Mouse (Mus musculus): Measurements from ENCODE around the gene Zfp69.

Zfp69 gene

DNA sequence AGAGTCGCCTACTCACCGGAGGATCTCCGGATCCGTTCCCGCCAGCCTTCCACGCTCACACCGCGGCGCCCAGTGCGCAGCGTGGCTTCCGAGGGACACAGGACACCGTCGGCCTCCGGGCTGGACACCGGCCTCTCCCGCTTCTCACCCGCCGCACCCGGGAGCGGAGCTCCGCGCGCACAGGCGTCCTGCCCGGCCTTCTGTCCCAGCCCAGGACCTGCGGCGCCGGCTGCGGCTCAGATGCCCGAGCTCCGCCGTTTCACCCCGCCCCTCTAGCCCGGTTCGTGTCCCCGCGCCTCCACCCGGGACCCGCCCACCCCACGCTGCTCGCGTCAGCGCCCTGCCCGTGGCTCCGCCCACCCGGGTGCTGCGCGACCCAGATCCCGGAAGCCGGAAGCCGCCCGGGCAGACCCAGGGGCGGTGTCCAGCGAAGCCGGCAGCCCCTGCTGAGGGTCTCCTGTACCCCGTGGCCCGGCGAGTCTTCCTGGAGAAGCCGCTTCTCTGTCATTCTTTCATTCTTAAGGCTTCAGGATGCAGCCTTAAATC is at the start of gene Zfp69:
TSS of gene Zfp69 (minus strand) at position 272 of the 546 bp plus-strand sequence.
- in situ Hi-C loops (cut with MboI; ENCODE audit: low sequenced_read_pairs): no loop called here

DNA sequence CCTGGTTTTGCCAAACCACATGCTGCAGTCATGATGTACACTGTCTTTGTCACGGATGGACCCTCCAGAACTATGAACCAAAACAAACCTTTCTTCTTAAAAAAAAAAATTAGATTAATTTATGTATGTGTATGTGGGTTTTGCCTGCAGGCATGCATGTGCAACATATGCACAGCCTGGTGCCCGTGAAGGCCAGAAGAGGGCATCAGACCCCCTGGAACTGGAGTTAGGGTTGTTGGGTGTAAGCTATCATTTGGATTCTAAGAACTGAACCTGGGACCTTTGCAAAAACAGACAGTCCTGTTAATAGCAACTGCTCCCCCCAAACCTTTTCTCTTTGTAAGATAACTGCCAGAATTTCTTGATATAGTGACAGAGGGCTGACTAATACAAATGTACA is 49.5 kb upstream of the Zfp69 start:
- in situ Hi-C loops (cut with MboI; ENCODE audit: low sequenced_read_pairs): no loop called here

DNA sequence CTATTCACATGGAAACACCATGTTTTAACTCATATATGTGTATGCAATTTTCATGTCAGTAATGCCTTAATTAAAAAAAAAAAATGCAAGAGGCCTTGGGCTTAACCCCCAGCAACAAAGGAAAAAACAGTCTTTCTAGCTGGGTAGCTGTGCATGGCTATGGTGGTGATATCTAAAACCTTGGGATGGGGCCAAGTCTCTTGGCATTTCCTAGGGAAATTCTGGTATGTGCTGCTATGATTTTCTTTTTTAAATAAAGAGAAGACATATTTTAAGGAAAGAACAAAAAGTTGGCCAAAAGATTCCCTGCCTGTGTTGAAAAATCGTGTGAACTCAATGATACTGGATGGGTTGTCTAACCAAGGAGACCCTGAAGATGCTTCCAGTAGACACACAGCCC is 44.4 kb upstream of the Zfp69 start:
- in situ Hi-C loops (cut with MboI; ENCODE audit: low sequenced_read_pairs): no loop called here

DNA sequence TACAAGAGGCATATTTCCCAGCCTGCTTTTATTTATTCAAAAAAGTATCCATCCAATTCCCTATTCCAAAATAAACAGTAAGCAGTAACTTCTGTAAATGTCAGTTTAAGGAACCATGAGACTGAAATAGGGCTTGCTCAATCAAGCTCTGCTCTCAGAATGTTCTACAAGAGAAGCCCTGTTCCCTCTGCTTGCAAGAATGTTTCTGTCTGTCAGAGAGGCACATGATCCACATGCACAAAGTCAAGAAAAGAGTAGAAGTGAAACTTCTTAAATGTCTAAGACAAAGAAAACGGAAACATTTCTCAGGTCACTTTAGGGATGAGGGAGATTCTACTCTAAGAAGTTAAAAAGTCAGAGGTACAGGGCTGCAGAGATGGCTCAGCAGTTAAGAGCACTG is 41.5 kb upstream of the Zfp69 start:
- in situ Hi-C loops (cut with MboI; ENCODE audit: low sequenced_read_pairs): no loop called here

DNA sequence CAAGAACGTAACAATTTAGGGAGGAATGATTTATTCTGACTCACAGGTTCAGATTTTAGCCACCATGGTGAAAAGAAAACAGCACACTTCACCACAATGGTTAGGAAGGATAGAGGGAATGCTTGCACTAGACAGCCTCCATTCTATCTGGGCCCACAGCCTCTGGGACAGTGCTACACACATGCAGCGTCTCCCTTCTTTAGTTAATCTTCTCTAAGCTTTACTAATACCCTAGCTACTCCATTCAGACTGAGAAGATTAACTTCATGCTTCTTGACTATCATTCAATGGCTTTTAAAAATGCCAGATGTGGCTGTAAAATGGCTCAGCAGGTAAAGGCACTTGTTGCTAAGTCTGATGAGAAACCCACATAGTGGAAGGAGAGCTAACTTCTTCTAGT is 40.8 kb upstream of the Zfp69 start:
- in situ Hi-C loops (cut with MboI; ENCODE audit: low sequenced_read_pairs): no loop called here

DNA sequence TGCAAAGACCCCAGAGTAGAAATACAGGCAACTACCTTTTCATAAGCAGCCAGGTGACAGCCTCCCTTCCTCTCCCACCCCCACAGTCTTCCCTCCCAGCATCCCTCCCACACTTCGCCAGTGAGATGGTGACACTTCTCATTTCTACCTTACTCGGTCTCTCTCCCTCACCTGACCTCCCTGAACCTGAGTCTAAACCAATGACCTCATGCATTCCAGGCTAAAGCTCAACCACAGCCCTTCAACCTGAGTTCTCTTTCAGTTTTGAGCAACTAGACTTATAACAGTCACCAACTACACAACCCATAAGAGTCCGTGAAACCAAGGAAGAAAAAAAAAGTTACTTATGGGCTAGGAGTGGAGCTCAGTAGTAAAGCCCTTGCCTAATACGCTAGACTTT is 35.8 kb upstream of the Zfp69 start:
- in situ Hi-C loops (cut with MboI; ENCODE audit: low sequenced_read_pairs): loop anchor here (10.0 kb wide), 1 partner anchor 47 kb away; the partner anchor contains the start of gene Col9a2

DNA sequence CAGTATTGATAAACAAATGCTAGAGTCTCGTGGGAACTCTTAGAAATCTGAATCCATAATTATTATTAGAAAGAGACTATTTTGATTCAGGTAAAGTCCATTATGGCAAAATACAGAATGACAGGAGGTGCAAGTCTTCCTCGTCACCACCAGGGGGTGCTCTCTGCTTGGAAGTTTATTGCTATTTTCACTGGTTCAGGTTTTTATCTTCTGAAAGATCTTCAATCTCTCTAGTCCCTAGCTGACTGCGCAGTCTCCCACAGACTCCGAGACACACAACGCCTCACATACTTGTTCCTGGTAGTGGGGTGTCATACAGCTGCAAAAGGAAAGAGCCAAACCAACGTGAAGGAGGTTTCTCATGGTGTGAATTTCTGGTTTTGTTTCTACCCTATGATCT is 34.9 kb upstream of the Zfp69 start:
- in situ Hi-C loops (cut with MboI; ENCODE audit: low sequenced_read_pairs): loop anchor here (10.0 kb wide), 1 partner anchor 48 kb away; the partner anchor contains the start of gene Col9a2

DNA sequence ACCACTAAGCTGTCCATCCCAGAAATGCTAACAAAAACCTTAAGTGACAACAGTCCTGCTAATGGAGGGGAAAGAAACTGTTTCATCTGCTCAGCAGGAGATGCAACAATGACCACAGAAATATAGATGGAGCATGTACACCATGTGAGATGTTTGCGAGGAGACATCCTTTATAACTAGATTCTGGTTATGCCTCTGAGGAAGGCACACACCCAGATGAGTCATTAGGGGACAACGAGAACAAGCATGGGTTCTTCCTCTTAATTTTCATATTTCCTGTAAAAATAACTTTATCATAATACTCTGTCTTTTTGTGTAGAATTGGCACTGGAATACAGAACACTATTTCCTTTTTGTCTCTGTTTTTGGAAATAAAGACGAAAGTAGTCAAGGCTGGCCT is 26.7 kb upstream of the Zfp69 start:
- in situ Hi-C loops (cut with MboI; ENCODE audit: low sequenced_read_pairs): no loop called here

DNA sequence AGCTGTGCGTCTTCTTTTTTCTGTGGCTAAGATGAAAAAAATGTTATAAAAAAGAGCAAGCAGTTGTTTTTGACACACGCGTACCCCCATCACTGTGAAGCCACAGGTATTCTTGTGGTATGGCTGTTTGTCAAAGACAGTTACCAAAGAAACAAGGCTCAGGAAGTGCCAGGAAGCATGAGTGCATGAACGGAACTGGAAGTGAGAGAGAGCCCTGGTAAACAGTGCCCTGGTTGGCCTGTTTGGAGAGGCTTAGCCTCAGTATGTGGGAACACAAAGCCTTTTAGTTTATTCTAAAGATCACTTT is 23.9 kb upstream of the Zfp69 start:
- in situ Hi-C loops (cut with MboI; ENCODE audit: low sequenced_read_pairs): no loop called here

DNA sequence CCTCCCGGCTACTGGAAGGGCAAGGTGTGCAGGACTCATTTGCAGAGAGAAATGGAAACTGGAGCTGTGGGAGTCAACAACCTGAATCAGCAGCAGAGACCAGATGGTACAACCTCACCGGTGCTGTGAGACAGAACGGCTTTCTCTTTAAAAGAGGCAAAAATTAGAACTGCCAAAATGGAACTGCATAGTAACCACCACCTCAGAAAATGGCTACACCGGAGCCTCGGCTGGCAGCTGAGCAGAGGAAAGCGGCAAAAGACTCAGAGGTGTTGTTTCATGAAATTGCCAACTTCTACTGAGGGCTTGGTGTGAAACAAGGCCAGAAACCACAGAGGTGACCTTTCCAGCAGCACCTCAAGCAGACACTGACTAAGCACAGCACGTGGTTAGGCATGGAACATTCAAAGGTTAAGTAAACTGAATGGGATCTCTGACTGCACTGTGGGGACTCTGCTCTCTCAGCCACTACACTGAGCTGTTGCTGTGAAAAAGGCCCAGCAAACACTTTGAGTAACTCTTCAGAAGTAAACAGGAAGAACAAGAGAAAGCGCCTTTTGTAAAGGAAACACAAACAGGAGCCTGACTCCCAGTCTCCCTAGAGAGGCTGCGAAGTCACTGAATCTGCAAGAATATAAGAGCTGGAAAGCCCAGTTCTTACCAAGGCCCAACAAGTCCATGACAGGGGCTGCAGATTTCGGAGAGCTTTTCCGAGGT is 23.4 kb upstream of the Zfp69 start:
- in situ Hi-C loops (cut with MboI; ENCODE audit: low sequenced_read_pairs): no loop called here

DNA sequence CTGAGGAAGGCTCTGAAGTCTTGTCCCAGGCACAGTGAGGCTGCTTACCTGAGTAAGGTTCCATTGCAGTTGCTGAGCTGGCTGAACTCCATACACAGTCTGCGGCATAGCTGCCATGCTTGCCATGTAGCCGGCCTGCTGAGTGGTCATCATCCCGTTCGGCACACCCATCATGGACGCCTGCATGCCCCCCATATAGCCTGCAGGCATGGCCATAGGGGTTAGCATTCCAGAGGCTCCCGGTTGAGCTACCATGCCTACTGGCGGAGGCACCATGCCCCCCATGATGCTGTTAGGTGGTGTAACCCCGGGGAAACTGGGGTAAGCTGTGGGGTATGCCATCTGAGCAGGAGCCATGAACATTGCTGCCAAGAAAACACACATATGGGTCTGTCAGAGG is 20.3 kb upstream of the Zfp69 start:
- in situ Hi-C loops (cut with MboI; ENCODE audit: low sequenced_read_pairs): no loop called here

DNA sequence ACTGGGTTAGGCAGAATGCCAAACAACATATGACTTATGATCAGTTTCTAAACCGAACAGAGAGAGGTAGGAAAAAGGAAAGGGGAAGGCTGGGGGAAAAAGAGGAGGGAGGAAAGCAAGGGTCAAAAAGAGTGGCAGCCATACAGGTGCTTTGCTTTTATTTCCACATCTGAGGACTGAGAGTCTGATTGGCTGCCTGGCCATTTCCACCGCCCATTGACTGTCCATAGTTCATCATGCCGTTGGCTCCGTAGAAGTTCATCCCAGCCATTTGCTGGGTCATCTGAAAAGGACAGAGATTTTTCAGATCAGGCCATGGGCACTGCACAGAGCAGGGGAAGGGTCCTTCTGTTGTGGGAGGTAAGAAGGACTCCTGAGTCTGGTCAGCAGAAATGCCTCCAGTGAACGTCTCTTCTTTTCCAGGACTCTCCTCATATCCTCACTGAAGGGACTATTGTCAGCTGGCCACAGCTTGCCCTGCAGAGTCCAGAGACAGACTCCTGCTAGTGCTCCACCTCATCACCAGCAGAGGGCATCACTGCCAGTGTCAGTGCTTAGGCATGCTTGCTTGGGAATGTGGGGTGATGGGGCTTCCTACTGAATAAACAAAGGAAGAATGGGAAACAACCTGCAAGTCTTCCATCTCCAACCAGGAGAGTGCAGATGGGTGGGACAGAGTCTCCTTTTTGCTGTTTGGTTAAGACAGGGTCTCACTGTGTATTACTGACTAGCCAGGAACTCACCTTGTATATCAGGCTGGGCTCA is 18.1 kb upstream of the Zfp69 start:
- in situ Hi-C loops (cut with MboI; ENCODE audit: low sequenced_read_pairs): no loop called here

DNA sequence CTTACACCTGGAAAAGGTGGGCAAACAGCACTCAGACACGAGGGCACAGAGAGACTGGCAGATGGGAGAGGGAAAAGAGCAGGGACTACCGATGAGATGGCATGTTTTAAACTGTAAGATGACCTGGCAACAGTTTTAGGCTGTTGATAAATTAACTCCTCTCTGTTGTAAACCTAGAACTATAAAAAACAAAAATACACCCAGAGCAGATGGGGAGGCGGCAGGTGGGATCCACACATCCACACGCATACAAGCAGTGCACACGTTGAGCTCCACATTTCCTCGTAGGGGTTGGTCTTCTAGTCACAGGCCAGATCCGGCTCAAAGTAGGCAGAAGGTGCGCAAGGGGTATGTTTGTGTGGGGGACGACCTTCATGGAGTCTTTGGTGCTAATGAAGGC is 17.0 kb upstream of the Zfp69 start:
- in situ Hi-C loops (cut with MboI; ENCODE audit: low sequenced_read_pairs): no loop called here

DNA sequence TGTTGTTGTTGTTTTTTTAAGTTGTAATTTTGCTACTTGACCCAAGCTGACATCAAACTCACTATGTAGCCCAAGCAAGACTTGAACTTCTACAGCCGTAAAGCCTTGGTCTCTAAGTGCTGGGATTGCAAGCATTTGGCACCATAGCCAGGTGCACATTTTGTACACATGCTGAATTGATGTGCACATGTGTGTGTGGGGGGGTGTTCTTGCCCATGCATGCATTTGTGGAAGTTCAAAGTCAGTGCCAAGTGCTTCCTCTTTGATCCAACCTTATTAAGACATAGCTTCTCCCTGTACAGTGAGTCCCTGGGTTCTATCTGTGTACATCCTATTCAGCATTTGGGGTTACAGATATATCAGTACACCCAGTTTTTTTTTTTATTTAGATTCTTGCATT is 4.1 kb upstream of the Zfp69 start:
- in situ Hi-C loops (cut with MboI; ENCODE audit: low sequenced_read_pairs): no loop called here

DNA sequence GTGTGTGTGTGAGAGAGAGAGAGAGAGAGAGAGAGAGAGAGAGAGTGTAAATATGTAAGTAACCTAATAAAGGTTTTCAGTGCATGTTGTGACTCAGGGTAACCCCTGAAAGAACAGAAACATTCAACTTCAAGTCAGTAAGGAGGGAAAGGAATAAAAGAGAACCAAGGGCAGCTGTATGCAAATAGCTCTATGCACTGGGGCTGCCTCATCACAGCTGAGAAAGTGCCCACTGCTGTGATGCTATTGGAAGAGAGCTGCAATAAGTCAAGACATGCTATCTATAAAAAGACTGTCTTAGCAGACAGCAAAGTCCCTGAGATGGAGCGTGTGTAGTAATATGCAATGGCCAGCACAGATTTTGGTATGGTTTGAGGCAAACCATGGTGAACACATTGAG is 2.2 kb upstream of the Zfp69 start:
- in situ Hi-C loops (cut with MboI; ENCODE audit: low sequenced_read_pairs): no loop called here

DNA sequence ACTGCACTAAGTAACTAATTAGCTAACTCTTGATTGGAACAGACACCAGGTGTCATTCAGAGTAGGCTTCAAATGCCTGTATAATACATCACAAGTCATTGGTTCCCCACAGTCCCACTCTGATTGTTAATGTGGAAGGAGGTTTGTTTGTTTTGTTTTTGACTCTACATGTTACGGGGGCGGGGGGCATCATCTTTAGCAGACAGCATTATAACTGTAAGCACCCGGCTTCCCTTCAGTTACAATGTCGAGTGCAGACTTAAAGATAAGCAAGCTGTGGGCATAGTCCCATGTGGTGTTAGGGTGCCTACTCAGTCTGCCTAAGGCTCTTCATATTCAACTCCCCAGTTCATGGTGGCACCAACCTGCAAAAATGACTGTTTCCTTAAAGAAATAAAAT is 1.5 kb upstream of the Zfp69 start:
- in situ Hi-C loops (cut with MboI; ENCODE audit: low sequenced_read_pairs): no loop called here

DNA sequence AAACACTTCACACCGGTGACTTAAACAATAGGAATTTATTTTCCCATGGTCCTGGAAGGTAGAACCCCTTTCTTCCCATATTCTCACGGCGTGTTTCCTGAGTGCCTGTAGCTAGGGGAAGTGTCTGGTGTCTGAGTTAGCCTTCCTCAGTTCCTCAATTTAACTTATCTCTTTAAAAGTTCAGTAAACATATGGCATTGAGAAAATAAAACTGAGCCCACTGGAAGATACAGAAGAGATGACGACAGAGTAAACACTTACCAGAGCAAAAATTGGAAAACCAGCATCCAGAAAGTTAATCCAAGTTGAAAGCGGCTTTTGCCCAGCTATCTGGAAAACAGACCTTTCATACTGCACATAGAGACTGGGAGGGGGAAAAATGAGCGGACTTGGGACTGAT is 664 bp upstream of the Zfp69 start:
- in situ Hi-C loops (cut with MboI; ENCODE audit: low sequenced_read_pairs): no loop called here

DNA sequence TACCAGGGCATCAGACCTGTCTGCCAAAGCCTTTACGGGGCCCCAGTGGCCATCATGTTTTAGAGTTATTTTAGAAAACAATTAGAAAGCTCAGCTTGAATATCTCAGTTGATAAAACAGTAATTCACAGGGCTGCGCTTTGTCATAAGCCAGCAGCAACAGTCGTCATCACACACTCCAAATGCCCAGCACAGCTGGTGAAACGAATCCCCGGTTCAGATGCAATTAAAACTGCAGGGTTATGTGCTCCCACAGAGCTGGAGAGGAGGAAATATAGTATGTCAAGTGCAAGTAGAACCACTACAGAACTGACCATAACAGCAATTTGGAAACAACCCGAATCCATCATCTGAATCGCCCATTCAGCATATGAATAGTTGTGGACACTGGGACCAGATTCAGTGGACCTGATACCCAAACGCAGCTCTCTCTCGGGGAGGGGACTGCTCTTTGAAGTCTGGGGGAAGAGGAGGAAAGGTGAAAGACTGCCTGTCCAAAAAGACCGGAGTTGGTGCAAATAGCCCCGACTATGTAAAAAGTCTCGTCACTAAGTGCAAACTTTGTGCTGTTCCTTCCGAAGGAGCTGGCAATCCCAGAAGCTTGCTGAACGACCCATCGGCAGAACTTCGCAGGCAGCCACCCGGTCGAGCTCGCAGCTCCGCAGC is 604 bp downstream of the Zfp69 start:
- in situ Hi-C loops (cut with MboI; ENCODE audit: low sequenced_read_pairs): no loop called here

DNA sequence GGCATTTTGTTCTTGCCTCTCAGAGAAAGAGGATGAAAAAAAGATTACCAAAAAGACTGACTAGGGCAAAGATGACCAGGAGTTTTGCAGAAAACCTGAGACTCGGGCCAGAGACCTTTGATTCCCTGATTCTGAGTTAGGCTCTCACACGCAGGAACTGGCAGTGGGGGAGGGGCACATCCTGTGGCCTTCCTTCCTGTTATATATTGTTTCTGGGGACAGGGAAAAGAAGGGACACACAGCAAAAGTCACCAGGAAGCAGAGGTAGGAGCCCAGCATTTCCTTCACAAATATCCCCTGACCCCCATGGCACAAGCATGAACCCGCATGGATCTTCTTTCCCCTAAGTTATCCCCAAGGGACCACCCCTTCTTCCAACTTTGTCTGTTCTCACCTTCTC is 2.6 kb downstream of the Zfp69 start:
- in situ Hi-C loops (cut with MboI; ENCODE audit: low sequenced_read_pairs): no loop called here

DNA sequence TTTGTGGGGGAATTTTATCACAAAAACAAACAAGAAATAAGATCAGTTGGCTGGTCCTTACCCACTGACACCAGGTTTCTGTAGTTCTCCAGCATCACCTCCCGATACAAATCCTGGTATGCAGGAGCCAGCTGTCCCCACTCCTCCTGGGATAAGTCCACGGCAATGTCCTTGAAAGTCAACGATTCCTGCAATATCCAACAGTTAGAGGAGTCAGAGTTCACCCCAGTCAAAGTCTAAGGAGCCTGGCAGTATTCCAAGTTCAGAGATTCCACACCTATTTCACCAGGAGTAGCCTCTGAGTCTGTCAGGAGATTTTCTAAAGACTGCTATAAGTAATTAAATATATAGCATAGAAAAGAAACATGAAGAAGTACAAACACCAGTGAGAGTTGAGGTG is 16.5 kb downstream of the Zfp69 start:
- in situ Hi-C loops (cut with MboI; ENCODE audit: low sequenced_read_pairs): no loop called here

DNA sequence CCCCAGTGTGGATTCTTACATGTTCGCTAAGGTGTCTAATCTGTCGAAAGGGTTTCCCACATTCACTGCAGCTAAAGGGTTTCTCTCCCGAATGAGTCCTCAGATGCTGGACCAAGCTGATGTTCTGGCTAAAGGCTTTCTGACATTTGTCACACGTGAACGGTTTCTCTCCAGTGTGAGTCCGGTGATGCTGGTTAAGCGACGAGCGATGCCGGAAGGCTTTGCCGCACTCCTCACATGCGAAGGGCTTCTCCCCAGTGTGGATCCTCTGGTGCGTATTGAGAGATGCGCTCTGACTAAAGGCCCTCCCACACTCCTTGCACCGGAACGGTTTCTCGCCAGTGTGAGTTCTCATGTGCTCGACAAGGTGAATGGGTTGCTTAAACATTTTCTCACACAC is 20.8 kb downstream of the Zfp69 start:
- in situ Hi-C loops (cut with MboI; ENCODE audit: low sequenced_read_pairs): no loop called here

DNA sequence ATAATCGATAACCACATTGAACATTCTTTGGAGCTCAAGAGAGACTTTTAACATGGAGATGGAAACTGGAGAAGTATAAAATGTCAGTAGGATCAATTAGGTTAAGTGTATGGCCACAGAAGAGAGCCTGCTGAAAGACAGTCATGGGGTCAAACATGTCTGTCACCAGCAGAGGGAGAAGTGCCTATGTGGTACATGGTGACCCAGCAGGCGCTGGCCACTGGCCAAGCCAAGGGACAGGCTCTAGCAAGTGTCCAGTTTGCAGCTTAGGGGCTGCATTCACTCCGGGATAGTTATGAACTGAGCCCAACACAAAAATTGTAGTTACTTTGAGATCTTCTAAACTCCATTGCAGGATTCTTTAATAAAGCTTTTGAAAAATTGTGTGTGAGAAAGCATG is 22.8 kb downstream of the Zfp69 start:
- in situ Hi-C loops (cut with MboI; ENCODE audit: low sequenced_read_pairs): no loop called here
